Mouse (Mus musculus) forebrain, embryonic 11.5 days (tissue): ENCODE measurements around the gene Asna1. TPM values are rescaled to one million over a fixed set of nuclear protein-coding genes. Genes with fewer than 3 reads are reported as not detected.

Source experiments
- ATAC-seq: fragments of 200-750 bp; cut with Nextera tagmentation; replicated peaks from 2 replicates; pipeline ENCODE4 v1.8.0; 2017; ENCODE audit warnings: moderate TSS enrichment; ENCODE audit not compliant: low FRiP score
- DNase-seq: peaks from one replicate; pipeline ENCODE4 v3.0.0-alpha.2; 2017; ENCODE audit warnings: low spot score
- H3K27ac ChIP-seq: fragments of 300-500 bp; sonication (generic); 2 replicates; pipeline ENCODE4 v1.5.1; 2014; ENCODE audit warnings: low read depth, low read length
- H3K27me3 ChIP-seq: fragments of 300-500 bp; sonication (generic); 2 replicates; pipeline ENCODE4 v1.6.1; 2014; ENCODE audit warnings: mild to moderate bottlenecking, low read length, mixed read lengths; ENCODE audit not compliant: control insufficient read depth, insufficient read depth
- H3K36me3 ChIP-seq: fragments of 300-500 bp; sonication (generic); 2 replicates; pipeline ENCODE4 v1.6.1; 2014; ENCODE audit warnings: mild to moderate bottlenecking, low read length, moderate library complexity, mixed read lengths; ENCODE audit not compliant: control insufficient read depth, insufficient read depth
- H3K4me1 ChIP-seq: fragments of 300-500 bp; sonication (generic); replicated peaks from 2 replicates; pipeline ENCODE4 v1.6.1; 2014; ENCODE audit warnings: low read length, mixed read lengths; ENCODE audit not compliant: control insufficient read depth, insufficient read depth
- H3K4me2 ChIP-seq: fragments of 300-500 bp; sonication (generic); 2 replicates; pipeline ENCODE4 v1.6.1; 2014; ENCODE audit warnings: low read depth, mild to moderate bottlenecking, low read length, moderate library complexity, mixed read lengths; ENCODE audit not compliant: severe bottlenecking
- H3K4me3 ChIP-seq: fragments of 300-500 bp; sonication (generic); 2 replicates; pipeline ENCODE4 v1.5.1; 2014; ENCODE audit warnings: low read depth, low read length
- H3K9ac ChIP-seq: fragments of 300-500 bp; sonication (generic); 2 replicates; pipeline ENCODE4 v1.6.1; 2014; ENCODE audit warnings: low read length
- H3K9me3 ChIP-seq: fragments of 300-500 bp; sonication (generic); 2 replicates; pipeline ENCODE4 v1.6.1; 2016; ENCODE audit warnings: low read length, mixed read lengths; ENCODE audit not compliant: control insufficient read depth
- WGBS: fragments of 180-500 bp; shearing (Covaris S2); extraction: QIAGEN DNeasy Blood & Tissue Kit; methylation state at CpG from one replicate; pipeline ENCODE4 v1.1.7; 2014; 5-methylcytosine and 5-hydroxymethylcytosine counted together
- polyA plus RNA-seq: library from polyadenylated mRNA; unstranded; fragments of >200 nt; fragmentation: Nextera tagmentation; extraction: Ambion mirVana; gene quantifications from 2 replicates; pipeline ENCODE4 v1.2.1, GENCODE M21; 2014

The Asna1 gene
- polyA plus RNA-seq, 1 experiment from 2014 or later = 118 TPM

DNA sequence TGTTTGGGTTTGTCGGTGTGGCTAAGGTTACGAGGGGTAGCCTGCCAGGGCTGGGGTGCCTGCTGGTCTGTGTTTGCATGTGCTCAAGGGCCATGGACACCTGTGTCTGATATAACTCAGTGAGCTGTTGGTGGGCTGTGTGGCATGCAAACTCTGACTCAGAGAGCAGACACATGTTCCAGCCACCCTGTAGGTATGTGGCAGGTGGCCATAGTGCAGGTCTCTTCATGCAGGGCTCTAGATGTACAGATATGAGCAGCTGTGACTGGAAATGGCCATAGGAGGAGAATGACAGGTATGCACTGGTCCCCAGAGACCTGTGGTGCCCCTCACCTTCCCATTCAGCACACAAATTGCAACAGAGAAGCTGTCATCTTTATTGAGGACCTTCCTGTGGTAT is 42.1 kb upstream of the Asna1 start:
- Histone ChIP-seq H3K27ac (no peak overlapping the region), H3K4me2 (no peak overlapping the region), H3K36me3 (peaks cover 5% of the 10 kb centered on the region; the same call in 1 of the 2 replicates), H3K4me3 (no peak overlapping the region), H3K9ac (no peak overlapping the region), H3K27me3 (no peaks in the 10 kb centered on the region), H3K9me3 (no peaks in the 10 kb centered on the region), H3K4me1 (no peaks in the 10 kb centered on the region; the same call in 1 of the 2 replicates)
- 94% methylated on average over 2 of the region's 2 CpGs for WGBS
- no peak for ATAC-seq
- peak; percentile 44 for DNase-seq

DNA sequence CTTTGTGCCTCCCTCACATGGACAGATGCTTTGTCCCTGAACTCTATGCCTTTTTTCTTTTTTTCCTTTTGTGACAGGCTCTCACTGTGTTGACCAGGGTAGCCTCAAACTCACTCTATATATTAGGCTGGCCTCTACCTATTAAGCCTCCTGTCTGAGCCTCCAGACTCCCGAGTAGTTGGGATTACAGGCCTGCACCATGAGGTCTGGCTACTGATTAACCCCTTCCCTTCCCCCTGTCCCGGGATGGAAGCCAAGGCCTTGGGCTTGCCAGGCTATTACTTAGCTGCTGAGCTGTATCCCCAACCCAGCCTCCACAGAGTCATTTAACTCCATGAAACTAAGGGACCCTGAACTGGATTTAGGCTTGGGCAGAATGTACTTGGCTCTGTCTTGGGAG is 40.1 kb upstream of the Asna1 start:
- 43% methylated on average over 2 of the region's 2 CpGs for WGBS
- DNase-seq (no peak), ATAC-seq (no peak)
- Histone ChIP-seq H3K36me3 (peaks cover 5% of the 10 kb centered on the region; the same call in 1 of the 2 replicates), H3K4me2 (no peak overlapping the region), H3K9ac (no peak overlapping the region), H3K27ac (no peak overlapping the region), H3K4me3 (no peak overlapping the region), H3K4me1 (peaks cover 4% of the 10 kb centered on the region; the same call in 1 of the 2 replicates), H3K27me3 (no peaks in the 10 kb centered on the region), H3K9me3 (no peaks in the 10 kb centered on the region)

DNA sequence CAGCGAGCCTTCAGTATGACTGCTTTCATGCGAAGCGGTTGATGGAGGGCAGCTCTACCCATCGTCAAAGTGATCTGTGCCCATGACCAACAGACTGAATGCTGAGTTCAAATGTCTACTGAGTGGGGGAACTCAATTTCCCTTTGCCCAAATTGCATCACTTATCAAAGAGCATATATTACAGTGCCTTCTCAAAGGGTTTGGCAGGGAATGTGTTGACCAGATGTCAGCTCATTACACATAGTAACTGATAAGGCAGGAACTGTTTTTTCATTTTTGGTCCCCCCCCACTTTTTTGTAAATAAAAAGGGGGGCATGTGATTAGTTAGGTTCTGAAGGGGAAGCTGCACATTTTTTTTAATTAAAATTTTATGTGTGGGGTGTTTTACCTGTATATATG is 37.5 kb upstream of the Asna1 start:
- Histone ChIP-seq H3K36me3 (peaks cover 5% of the 10 kb centered on the region; the same call in 1 of the 2 replicates), H3K27ac (no peak overlapping the region), H3K4me3 (no peak overlapping the region), H3K9me3 (no peaks in the 10 kb centered on the region), H3K4me1 (peaks cover 4% of the 10 kb centered on the region; the same call in 1 of the 2 replicates), H3K9ac (no peak overlapping the region), H3K4me2 (no peak overlapping the region), H3K27me3 (no peaks in the 10 kb centered on the region)
- ATAC-seq = no peak
- DNase-seq = no peak
- 94% methylated on average over 4 of the region's 4 CpGs for WGBS

DNA sequence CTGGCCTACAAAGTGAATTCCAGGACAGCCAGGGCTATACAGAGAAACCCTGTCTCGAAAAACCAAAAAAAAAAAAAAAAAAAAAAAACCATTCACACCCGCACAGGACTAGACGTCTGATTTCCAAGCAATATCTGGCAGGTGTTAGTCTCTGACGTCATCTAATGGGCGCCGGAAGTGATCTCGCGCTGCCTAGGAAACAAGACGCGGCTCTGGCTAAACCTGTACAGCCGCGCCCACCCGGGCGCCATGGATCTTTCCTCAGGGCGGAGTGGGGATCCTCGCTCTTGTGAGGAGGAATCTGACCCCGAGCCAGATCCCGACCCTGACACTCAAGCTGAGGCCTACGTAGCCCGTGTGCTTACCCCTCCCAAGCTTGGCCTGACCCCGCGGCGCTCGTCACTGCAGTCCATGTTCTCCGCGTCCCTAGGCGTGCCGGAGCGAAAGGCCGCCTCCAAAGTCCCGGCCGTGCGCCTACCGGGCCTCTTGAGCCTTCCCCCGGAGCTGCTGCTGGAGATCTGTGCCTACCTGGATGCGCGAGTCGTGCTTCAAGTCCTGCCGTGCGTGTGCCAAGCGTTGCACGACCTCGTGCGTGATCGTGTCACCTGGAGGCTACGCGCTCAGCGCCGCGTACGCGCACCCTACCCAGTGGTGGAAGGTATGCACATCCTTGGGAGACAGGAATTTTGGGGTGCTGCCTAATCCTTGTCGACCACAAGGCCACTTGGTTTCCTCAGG is 35.0 kb upstream of the Asna1 start, which contains the start of gene Fbxw9:
Gene Fbxw9, plus strand, starts transcription at position 177 of the 738 bp plus-strand sequence.
- peak within 1 kb of the TSS; percentile 92 for H3K4me2 ChIP-seq

DNA sequence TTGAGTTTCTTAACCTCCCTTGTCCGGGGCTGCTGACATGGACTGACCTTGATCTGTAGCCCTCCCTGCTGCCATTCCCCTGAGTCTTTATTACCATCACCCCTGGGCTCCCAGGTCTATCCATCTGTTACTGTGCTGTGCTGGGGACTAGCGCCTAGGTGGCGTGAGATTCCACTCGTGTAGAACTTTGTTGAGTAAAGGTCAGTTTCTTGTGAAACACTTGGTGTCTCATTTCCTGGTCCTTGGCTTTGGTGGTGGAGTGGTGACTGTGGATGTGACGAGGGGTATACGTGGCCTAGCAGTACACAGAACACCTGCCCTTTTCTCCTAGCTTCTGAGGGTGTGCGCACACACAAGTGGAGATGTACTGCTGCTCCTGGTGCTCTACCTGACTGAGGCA is 32.3 kb upstream of the Asna1 start:
- Histone ChIP-seq H3K4me2 (no peak overlapping the region), H3K4me3 (no peak overlapping the region), H3K36me3 (peaks cover 16% of the 10 kb centered on the region), H3K9me3 (no peaks in the 10 kb centered on the region), H3K9ac (no peak overlapping the region), H3K27me3 (no peaks in the 10 kb centered on the region), H3K27ac (no peak overlapping the region), H3K4me1 (peaks cover 4% of the 10 kb centered on the region; the same call in 1 of the 2 replicates)
- 85% methylated on average over 7 of the region's 7 CpGs for WGBS
- DNase-seq (no peak), ATAC-seq (no peak)

More for the DNA sequence above, 35.0 kb upstream of the Asna1 start, which contains the start of gene Fbxw9:
- Histone ChIP-seq H3K9ac (peak within 1 kb of the TSS; percentile 63), H3K27me3 (no peaks in the 10 kb centered on the region), H3K36me3 (peaks cover 5% of the 10 kb centered on the region; the same call in 1 of the 2 replicates), H3K27ac (no peak within 1 kb of the TSS), H3K9me3 (no peaks in the 10 kb centered on the region), H3K4me3 (peak within 1 kb of the TSS; percentile 79), H3K4me1 (peaks cover 4% of the 10 kb centered on the region; the same call in 1 of the 2 replicates)
- peak; percentile 93 for DNase-seq
- WGBS = under 1% methylated on average over 52 of the region's 53 CpGs
- ATAC-seq = peak; percentile 92

DNA sequence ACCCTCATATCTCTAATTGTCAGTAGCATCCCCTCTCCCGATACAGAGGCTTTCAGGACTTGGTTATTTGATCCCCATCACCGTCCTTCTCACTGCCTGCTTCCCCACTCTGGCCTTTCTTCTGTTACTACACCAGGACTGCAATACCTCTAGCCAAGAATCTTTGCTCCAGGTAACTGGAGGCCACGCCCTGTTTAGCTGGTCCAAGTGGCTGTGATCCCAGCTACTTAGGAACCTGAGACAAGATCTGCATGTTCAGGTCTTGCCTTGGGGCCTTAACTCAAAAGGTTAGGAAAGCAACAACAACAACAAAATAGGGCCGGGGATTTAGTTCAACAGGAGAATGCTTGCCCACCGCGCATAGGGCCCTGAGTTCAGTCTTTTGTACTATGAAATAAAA is 18.5 kb upstream of the Asna1 start:
- 90% methylated on average over 6 of the region's 6 CpGs for WGBS
- H3K4me1 ChIP-seq = 0 out of 2 replicates have a peak, but pooled peaks cover 3% of the 10 kb centered on the region
- no peak overlapping the region for H3K4me2 ChIP-seq
- no peaks in the 10 kb centered on the region for H3K27me3 ChIP-seq
- H3K9me3 ChIP-seq = no peaks in the 10 kb centered on the region
- DNase-seq (no peak), ATAC-seq (no peak)
- peaks cover 19% of the 10 kb centered on the region for H3K36me3 ChIP-seq
- no peak overlapping the region for H3K9ac ChIP-seq
- H3K4me3 ChIP-seq = no peak overlapping the region
- no peak overlapping the region for H3K27ac ChIP-seq

DNA sequence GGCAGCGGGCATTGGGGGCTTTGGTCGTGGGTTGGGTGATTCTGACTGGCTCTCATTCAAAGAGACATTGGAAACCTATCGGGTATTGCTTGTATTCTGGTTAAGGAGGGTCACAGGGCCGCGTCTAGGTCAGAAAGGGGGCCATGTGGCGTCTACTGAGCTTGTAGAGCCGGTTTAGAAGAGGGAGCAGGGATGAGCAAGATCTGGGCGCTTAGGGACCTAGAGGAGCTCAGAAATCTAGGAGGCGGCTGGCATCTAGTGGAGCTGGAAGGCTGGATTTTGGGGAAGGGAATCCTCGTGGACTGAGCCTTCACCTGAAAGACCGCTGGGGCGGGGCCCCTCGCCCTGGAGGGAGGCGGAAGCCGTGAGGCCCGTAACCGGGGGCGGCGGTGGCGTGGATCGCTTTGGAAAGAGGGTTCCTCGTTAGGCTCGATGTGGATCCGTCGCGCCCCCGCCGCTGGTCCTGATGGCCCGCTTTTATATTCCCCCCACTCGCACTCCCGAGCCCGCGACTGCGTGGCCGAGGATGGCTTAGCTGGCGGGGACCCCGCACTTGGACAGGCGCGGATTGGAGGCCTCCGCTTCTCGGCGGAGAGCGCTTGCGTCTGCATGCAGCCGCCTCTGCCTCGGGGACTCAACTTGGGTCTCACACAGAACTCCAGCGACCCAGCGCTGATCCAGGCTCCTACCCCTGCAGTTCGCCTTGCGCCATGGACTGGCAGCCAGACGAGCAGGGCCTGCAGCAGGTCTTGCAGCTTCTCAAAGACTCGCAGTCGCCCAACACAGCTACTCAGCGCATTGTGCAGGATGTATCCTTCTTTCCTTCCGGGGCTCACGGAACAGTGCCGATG is 12.8 kb upstream of the Asna1 start:
- Histone ChIP-seq H3K36me3 (peaks cover 3% of the 10 kb centered on the region; the same call in 1 of the 2 replicates), H3K27me3 (no peaks in the 10 kb centered on the region), H3K4me3 (peak overlapping the region; percentile 80), H3K27ac (peak overlapping the region; percentile 99), H3K4me2 (peak overlapping the region; percentile 96), H3K9me3 (no peaks in the 10 kb centered on the region), H3K4me1 (0 out of 2 replicates have a peak, but pooled peaks cover 7% of the 10 kb centered on the region), H3K9ac (peak overlapping the region; percentile 93)
- ATAC-seq (0 out of 2 replicates have a peak, but pooled peaks have one; percentile 4), DNase-seq (peak; percentile 77)
- WGBS = under 1% methylated on average over 56 of the region's 57 CpGs

DNA sequence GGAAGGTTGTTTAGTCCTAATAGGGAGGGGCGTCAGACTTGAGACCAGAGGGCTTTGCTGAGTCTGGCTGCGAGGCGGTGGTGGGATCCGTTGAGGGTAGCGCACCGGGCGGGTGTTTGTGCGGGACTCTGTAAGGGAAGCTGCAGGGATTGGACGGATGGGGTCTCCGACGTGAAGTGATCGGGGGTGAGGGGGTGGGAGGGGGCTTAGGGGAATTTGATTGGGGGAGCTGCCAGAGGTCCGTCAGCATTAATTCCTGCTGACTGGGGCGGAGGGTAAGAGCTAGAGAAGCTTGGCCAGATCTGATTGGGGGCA is 12.2 kb upstream of the Asna1 start:
- peak; percentile 60 for ATAC-seq
- Histone ChIP-seq H3K36me3 (peaks cover 2% of the 10 kb centered on the region; the same call in 1 of the 2 replicates), H3K27me3 (no peaks in the 10 kb centered on the region), H3K4me2 (peak overlapping the region; percentile 96), H3K4me1 (0 out of 2 replicates have a peak, but pooled peaks cover 7% of the 10 kb centered on the region), H3K9ac (peak overlapping the region; percentile 93), H3K4me3 (peak overlapping the region; percentile 80), H3K27ac (peak overlapping the region; percentile 99), H3K9me3 (no peaks in the 10 kb centered on the region)
- no peak for DNase-seq
- WGBS = 1% methylated on average over 14 of the region's 14 CpGs
